Mouse (Mus musculus): Measurements from ENCODE around the gene Mlf1. TPM values are rescaled to one million over a fixed set of nuclear protein-coding genes. Genes with fewer than 3 reads are reported as not detected.

Gene Mlf1
- polyA plus RNA-seq, 1 experiment from 2014 or later = 383 TPM

Other genes starting within 250 kb of the Mlf1 start
- not detected in 2 replicates for gene Gm17402, start 1.1 kb downstream of the Mlf1 start, polyA plus RNA-seq (2015; fragmentation: Nextera tagmentation; extraction: Ambion mirVana)
- gene Gfm1, start 56.0 kb downstream of the Mlf1 start, polyA plus RNA-seq (2015; fragmentation: Nextera tagmentation; extraction: Ambion mirVana) = 94.2 and 99.6 TPM in 2 replicates
- gene Lxn, start 89.8 kb downstream of the Mlf1 start, polyA plus RNA-seq (2015; fragmentation: Nextera tagmentation; extraction: Ambion mirVana) = 68.8 and 71.1 TPM in 2 replicates
- 2.5 and 3.5 TPM in 2 replicates for gene Rarres1, start 141.4 kb downstream of the Mlf1 start, polyA plus RNA-seq (2015; fragmentation: Nextera tagmentation; extraction: Ambion mirVana)
- gene Mfsd1, start 208.6 kb downstream of the Mlf1 start, polyA plus RNA-seq (2015; fragmentation: Nextera tagmentation; extraction: Ambion mirVana) = 33.1 and 37.7 TPM in 2 replicates